Mouse (Mus musculus): ENCODE results near the gene Fam217a. TPM values are rescaled to one million over a fixed set of nuclear protein-coding genes. Genes with fewer than 3 reads are reported as not detected.
"Not testable (repeated sequence)": the region's sequence is repeated elsewhere in the genome, so short reads cannot be mapped to it uniquely, and the experiment has no call there.

The Fam217a gene
- total and polyA plus RNA-seq, 3 experiments, result not detected

- Histone ChIP-seq H3K9me3 (replicated peaks; ENCODE audit: insufficient read depth, low read length) (no peaks in the 10 kb centered on the region), H3K9ac (ENCODE audit: control insufficient read depth, low read depth, low read length, poor library complexity, severe bottlenecking) (peak within 1 kb of the TSS; percentile 28; the same call in 1 of the 2 replicates), H3K27me3 (ENCODE audit: control insufficient read depth in 1 of 2, insufficient read depth in 2 of 2, low read length in 2 of 2) (peaks cover 0 to 2% of the 10 kb centered on the region in 2 experiments), H3K27ac (ENCODE audit: control insufficient read depth, low read depth, low read length) (no peak within 1 kb of the TSS), H3K79me2 (ENCODE audit: control insufficient read depth, insufficient read depth, low read length, poor library complexity) (no peaks in the 10 kb centered on the region), H3K36me3 (ENCODE audit: control insufficient read depth in 1 of 2, insufficient read depth in 2 of 2, low read length in 2 of 2) (no peaks in the 10 kb centered on the region), H3K4me1 (ENCODE audit: control insufficient read depth in 1 of 2, insufficient read depth in 2 of 2, low read length in 2 of 2) (no peaks in the 10 kb centered on the region), H3K4me3 (ENCODE audit: control insufficient read depth in 1 of 2, insufficient read depth in 1 of 2, low read depth in 2 of 2, low read length in 2 of 2) (peak within 1 kb of the TSS; percentile 46 to 55)
- TF ChIP-seq USF2 (IDR thresholded peaks at IDR 0.05; ENCODE audit: borderline replicate concordance in 1 of 2, insufficient read depth in 1 of 2, low read depth in 1 of 2, low read length in 2 of 2) (no peak), CHD2 (IDR thresholded peaks at IDR 0.05; ENCODE audit: low read length) (no peak), MAZ (IDR thresholded peaks at IDR 0.05; ENCODE audit: low read depth, low read length) (no peak)
- DNase-seq (ENCODE audit: low read depth, low spot score), result peak; percentile 24
Measured at GRCm38 (mm10) chr13:34963511-34964397, 39.6 kb upstream of the Fam217a start, which contains the start of gene Eci3. TSS of gene Eci3 (minus strand) at chr13:34963810.

DNA sequence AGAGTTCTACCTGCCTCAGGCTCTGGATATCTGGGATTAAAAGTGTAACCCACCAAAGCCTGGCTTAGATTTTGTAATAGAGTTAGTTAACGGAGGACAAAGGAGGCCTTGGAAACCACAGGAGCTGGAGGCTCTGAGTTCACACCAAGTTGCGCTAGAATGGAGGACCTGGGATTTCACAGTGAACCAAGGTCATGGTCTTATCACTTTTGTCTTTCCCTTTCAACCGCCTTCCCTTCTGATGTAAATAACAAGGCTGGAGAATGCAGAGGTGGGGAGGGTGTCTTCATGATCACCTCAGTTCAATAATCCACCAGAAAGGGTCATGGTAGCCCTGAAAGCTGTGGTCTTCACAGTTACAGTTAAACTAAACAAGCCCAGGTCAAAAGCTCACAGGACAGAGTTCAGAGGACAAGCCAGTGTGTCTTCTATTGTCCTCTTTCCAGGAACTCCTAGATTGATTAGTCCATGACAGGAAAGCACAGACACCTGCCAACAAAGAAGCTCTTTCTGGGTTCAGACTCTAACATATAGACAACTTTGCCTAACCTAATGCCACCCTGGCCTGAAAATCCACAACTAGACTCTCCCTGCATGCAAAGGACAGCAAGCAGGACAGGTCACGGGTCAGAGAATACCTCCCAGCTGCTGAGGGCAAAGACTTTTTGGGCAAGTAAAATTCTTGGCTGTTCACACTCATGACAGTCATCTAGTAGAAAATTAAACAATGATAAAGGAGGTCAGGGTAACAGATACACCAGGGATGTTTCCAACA lies 37.1 kb upstream of the Fam217a start:
- Histone ChIP-seq H3K79me2 (ENCODE audit: control insufficient read depth, insufficient read depth, low read length, poor library complexity) (no peaks in the 10 kb centered on the region), H3K4me1 (ENCODE audit: control insufficient read depth in 1 of 2, insufficient read depth in 2 of 2, low read length in 2 of 2) (no peaks in the 10 kb centered on the region), H3K36me3 (ENCODE audit: control insufficient read depth in 1 of 2, insufficient read depth in 2 of 2, low read length in 2 of 2) (no peaks in the 10 kb centered on the region), H3K9ac (ENCODE audit: control insufficient read depth, low read depth, low read length, poor library complexity, severe bottlenecking) (no peak overlapping the region), H3K9me3 (replicated peaks; ENCODE audit: insufficient read depth, low read length) (no peaks in the 10 kb centered on the region), H3K4me3 (ENCODE audit: control insufficient read depth in 1 of 2, insufficient read depth in 1 of 2, low read depth in 2 of 2, low read length in 2 of 2) (no peak overlapping the region), H3K27me3 (ENCODE audit: control insufficient read depth in 1 of 2, insufficient read depth in 2 of 2, low read length in 2 of 2) (no peaks in the 10 kb centered on the region; a peak in 2 of 4 replicates), H3K27ac (ENCODE audit: control insufficient read depth, low read depth, low read length) (no peak overlapping the region)
- no peak for DNase-seq (ENCODE audit: low read depth, low spot score)
- TF ChIP-seq POLR2AphosphoS2 (IDR thresholded peaks at IDR 0.05; ENCODE audit: low read length) (no peak), MEF2A (IDR thresholded peaks at IDR 0.05; ENCODE audit: extremely low read depth, insufficient replicate concordance, low read depth, low read length, poor library complexity, severe bottlenecking) (no peak), ZMIZ1 (IDR thresholded peaks at IDR 0.05; ENCODE audit: low read depth, low read length) (no peak), CHD1 (IDR thresholded peaks at IDR 0.05; ENCODE audit: low read depth, low read length) (no peak), EP300 (IDR thresholded peaks at IDR 0.05; ENCODE audit: low read depth in 1 of 2, low read length in 2 of 2) (no peak), BHLHE40 (IDR thresholded peaks at IDR 0.05; ENCODE audit: borderline replicate concordance, low read depth, low read length) (no peak)

DNA sequence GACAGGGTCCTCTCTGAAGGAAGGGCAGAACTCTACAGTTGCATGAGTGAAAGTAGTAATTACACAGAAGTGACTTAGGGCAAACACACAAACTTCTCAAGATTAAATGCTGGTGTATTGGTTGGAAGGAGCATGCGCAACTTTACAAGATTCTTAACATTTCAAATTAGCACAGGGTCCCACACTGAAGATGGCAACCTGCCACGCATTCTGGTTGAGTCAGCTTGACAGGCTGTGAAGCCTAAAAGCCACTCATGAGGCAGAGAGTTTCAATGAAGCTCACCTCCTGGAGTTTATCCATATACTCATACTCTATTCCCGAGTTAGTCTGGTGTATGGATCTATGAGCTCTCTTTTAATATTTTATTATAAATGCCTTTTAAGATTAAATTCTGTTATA lies 34.0 kb upstream of the Fam217a start:
- H3K9me3 ChIP-seq (replicated peaks; ENCODE audit: insufficient read depth, low read length); H3K27ac ChIP-seq (ENCODE audit: control insufficient read depth, low read depth, low read length); DNase-seq (ENCODE audit: low read depth, low spot score): not testable (repeated sequence)

More for the DNA sequence above, 34.0 kb upstream of the Fam217a start:
- H3K36me3 ChIP-seq (ENCODE audit: control insufficient read depth in 1 of 2, insufficient read depth in 2 of 2, low read length in 2 of 2); H3K4me3 ChIP-seq (ENCODE audit: control insufficient read depth in 1 of 2, insufficient read depth in 1 of 2, low read depth in 2 of 2, low read length in 2 of 2); H3K79me2 ChIP-seq (ENCODE audit: control insufficient read depth, insufficient read depth, low read length, poor library complexity); H3K27me3 ChIP-seq (ENCODE audit: control insufficient read depth in 1 of 2, insufficient read depth in 2 of 2, low read length in 2 of 2); H3K4me1 ChIP-seq (ENCODE audit: control insufficient read depth in 1 of 2, insufficient read depth in 2 of 2, low read length in 2 of 2); H3K9ac ChIP-seq (ENCODE audit: control insufficient read depth, low read depth, low read length, poor library complexity, severe bottlenecking): not testable (repeated sequence)
